Mouse (Mus musculus) forebrain, postnatal 0 days (tissue): ENCODE measurements around the gene Slc4a2. TPM values are rescaled to one million over a fixed set of nuclear protein-coding genes. Genes with fewer than 3 reads are reported as not detected.

Experiments
- ATAC-seq: fragments of 200-750 bp; cut with Nextera tagmentation; 2 replicates; pipeline ENCODE4 v1.8.0; 2017; ENCODE audit warnings: mild to moderate bottlenecking, moderate library complexity
- DNase-seq: peaks from one replicate; pipeline ENCODE4 v3.0.0-alpha.2; 2015
- H3K27ac ChIP-seq: fragments of 300-500 bp; sonication (generic); 2 replicates; pipeline ENCODE4 v1.5.1; 2014; ENCODE audit warnings: low read depth, mild to moderate bottlenecking, antibody characterized with exemption, low read length, moderate library complexity, mixed read lengths
- H3K27me3 ChIP-seq: fragments of 300-500 bp; sonication (generic); 2 replicates; pipeline ENCODE4 v1.6.1; 2014; ENCODE audit warnings: mild to moderate bottlenecking, low read length, mixed read lengths; ENCODE audit not compliant: insufficient read depth
- H3K36me3 ChIP-seq: fragments of 300-500 bp; sonication (generic); 2 replicates; pipeline ENCODE4 v1.6.1; 2014; ENCODE audit warnings: mild to moderate bottlenecking, moderate library complexity; ENCODE audit not compliant: insufficient read depth
- H3K4me1 ChIP-seq: fragments of 300-500 bp; sonication (generic); 2 replicates; pipeline ENCODE4 v1.6.1; 2014; ENCODE audit warnings: antibody characterized with exemption; ENCODE audit not compliant: insufficient read depth
- H3K4me2 ChIP-seq: fragments of 300-500 bp; sonication (generic); 2 replicates; pipeline ENCODE4 v1.6.1; 2014; ENCODE audit warnings: low read depth, mild to moderate bottlenecking, moderate library complexity
- H3K4me3 ChIP-seq: fragments of 300-500 bp; sonication (generic); 2 replicates; pipeline ENCODE4 v1.5.1; 2014; ENCODE audit warnings: low read depth, low read length, mixed read lengths
- H3K9ac ChIP-seq: fragments of 300-500 bp; sonication (generic); 2 replicates; pipeline ENCODE4 v1.6.1; 2014; ENCODE audit warnings: mild to moderate bottlenecking
- H3K9me3 ChIP-seq: fragments of 300-500 bp; sonication (generic); 2 replicates; pipeline ENCODE4 v1.6.1; 2016; ENCODE audit warnings: low read length
- CTCF ChIP-seq: sonication (generic); IDR thresholded peaks from 2 replicates; pipeline ENCODE4 v1.5.1; 2016; ENCODE audit warnings: antibody characterized with exemption, control low read depth, low read depth
- WGBS: fragments of 180-500 bp; shearing (Covaris S2); extraction: QIAGEN DNeasy Blood & Tissue Kit; methylation state at CpG from one replicate; pipeline ENCODE4 v1.1.7; 2014; 5-methylcytosine and 5-hydroxymethylcytosine counted together
- polyA plus RNA-seq: library from polyadenylated mRNA; unstranded; fragments of >200 nt; fragmentation: Nextera tagmentation; extraction: Ambion mirVana; gene quantifications from 2 replicates; pipeline ENCODE4 v1.2.1, GENCODE M21; 2015
- total RNA-seq: library from RNA; depleted of rRNA; stranded (reverse); fragments of >200 nt; gene quantifications from 2 replicates; pipeline ENCODE4 v1.2.3, GENCODE M21; 2014

The Slc4a2 gene
- total and polyA plus RNA-seq, 2 experiments from 2014 or later, result 13.9 to 21.4 TPM

DNA sequence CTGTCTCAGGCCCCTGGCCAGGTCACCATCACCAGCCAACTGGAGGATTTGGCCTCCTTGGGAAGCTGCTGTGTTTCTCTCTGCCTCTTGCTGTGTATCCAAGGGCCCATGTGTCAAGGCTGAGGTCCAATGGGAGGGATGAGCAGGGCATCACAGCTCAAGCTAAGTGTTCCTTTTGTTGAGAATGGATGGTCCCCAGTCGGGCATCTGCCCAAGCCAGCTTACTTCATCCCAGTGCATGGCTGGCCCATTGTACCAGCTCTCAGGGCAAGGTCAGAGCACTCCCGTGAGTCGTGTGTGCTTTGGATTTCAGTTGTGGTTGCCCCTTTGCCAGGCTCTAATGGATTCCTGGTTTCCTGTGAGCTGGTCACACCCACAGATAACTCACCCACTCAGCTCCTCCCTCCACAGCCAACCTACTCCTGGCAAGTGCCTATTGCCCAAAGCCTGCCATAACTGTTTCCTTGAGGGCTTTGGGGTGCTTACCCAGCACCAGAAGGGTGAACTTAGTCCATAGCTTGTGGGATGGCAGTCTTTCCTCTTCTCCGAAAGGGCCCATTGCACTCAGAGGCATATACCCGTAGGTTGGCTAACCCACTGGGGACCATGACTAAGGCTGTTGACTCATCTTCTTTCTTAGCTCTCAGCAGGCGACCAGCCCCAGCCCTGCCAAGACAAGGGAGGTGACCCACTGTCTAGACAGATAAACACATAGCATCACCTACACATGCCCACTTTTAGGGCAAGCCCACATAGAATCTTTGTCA lies 18.9 kb upstream of the Slc4a2 start:
- TF ChIP-seq CTCF, result no peak
- H3K9ac ChIP-seq, result no peak overlapping the region
- ATAC-seq (no peak), DNase-seq (no peak)
- no peaks in the 10 kb centered on the region for H3K9me3 ChIP-seq
- no peaks in the 10 kb centered on the region for H3K4me1 ChIP-seq
- no peak overlapping the region for H3K27ac ChIP-seq
- no peaks in the 10 kb centered on the region for H3K27me3 ChIP-seq
- WGBS, result 84% methylated on average over 6 of the region's 6 CpGs
- no peak overlapping the region for H3K4me2 ChIP-seq
- H3K36me3 ChIP-seq, result peaks cover 60% of the 10 kb centered on the region
- H3K4me3 ChIP-seq, result no peak overlapping the region

DNA sequence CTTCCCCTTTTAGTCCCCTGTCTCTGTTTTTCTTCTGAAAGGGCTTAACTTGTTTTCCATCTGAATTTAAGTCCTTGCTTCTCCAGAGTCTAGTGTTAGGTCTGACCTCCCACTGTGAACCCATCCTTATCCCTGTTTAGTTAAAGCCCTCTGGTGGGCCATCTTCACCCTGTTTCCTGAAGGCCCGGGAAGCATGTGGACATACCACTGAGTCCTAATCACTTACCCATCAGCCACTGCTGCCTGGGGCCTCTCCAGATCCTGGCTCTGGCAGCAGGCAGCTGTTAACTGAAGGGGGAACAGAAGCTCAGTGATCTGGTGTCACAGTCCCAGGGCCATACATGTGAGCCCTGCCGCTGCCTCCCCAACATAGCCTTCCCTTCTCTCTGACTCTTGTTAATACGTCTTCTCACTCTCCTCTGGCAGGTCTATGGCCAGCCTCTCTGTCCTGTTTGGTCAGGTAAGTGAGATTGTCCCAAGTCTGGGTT lies 18.2 kb upstream of the Slc4a2 start:
- no peaks in the 10 kb centered on the region for H3K9me3 ChIP-seq
- no peak for DNase-seq
- no peak overlapping the region for H3K27ac ChIP-seq
- no peak overlapping the region for H3K4me2 ChIP-seq
- H3K36me3 ChIP-seq, result peaks cover 61% of the 10 kb centered on the region
- H3K9ac ChIP-seq, result no peak overlapping the region
- no peak for TF ChIP-seq CTCF
- ATAC-seq, result no peak
- WGBS, result 74% methylated on average over 3 of the region's 3 CpGs
- no peaks in the 10 kb centered on the region for H3K27me3 ChIP-seq
- H3K4me1 ChIP-seq, result no peaks in the 10 kb centered on the region
- H3K4me3 ChIP-seq, result no peak overlapping the region

DNA sequence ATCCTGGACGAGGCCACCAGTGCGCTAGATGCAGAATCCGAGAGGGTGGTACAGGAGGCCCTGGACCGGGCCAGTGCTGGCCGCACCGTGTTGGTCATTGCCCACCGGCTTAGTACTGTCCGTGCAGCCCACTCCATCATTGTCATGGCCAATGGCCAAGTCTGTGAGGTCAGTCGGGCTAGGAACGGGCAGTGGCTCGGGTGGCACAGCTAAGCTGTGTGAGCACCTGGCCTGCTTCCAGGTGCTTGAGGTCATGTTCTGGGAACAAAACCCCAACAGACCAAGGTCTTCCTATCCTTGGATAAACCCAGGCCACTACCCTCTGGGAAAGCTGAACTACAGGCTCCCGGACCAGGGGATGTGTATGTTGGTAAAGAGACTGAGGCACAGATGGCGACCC lies 15.0 kb upstream of the Slc4a2 start:
- TF ChIP-seq CTCF, result no peak

DNA sequence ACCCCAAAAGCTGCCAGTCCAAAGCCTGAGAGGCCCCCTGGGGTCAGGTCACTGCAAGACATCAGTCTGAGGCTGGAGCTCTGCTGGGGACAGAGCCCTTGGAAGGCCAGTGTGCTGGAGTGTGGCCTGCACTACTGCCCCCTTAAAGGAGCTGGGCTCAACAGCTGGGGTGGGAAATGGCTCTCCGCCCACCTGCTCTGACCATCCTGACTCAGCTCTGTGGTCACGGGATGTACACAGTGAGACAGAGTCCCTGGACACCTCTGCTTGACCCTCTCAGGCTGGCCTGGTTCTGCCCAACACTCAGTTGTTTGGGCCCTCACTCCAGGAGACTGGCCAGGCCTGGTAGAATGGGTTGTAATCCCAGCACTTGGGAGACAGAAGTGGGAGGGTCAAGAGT lies 14.2 kb upstream of the Slc4a2 start:
- Histone ChIP-seq H3K9ac (no peak overlapping the region), H3K9me3 (no peaks in the 10 kb centered on the region), H3K27me3 (no peaks in the 10 kb centered on the region), H3K4me2 (no peak overlapping the region), H3K4me3 (no peak overlapping the region), H3K27ac (no peak overlapping the region), H3K36me3 (peaks cover 33% of the 10 kb centered on the region), H3K4me1 (no peaks in the 10 kb centered on the region)
- DNase-seq (no peak), ATAC-seq (no peak)
- 68% methylated on average over 2 of the region's 2 CpGs for WGBS
- no peak for TF ChIP-seq CTCF

More for the DNA sequence above, 15.0 kb upstream of the Slc4a2 start:
- Histone ChIP-seq H3K4me2 (no peak overlapping the region), H3K4me1 (no peaks in the 10 kb centered on the region), H3K4me3 (no peak overlapping the region), H3K9ac (no peak overlapping the region), H3K27me3 (no peaks in the 10 kb centered on the region), H3K36me3 (peaks cover 41% of the 10 kb centered on the region), H3K9me3 (no peaks in the 10 kb centered on the region), H3K27ac (no peak overlapping the region)
- ATAC-seq, result no peak
- no peak for DNase-seq
- WGBS, result 77% methylated on average over 13 of the region's 13 CpGs

DNA sequence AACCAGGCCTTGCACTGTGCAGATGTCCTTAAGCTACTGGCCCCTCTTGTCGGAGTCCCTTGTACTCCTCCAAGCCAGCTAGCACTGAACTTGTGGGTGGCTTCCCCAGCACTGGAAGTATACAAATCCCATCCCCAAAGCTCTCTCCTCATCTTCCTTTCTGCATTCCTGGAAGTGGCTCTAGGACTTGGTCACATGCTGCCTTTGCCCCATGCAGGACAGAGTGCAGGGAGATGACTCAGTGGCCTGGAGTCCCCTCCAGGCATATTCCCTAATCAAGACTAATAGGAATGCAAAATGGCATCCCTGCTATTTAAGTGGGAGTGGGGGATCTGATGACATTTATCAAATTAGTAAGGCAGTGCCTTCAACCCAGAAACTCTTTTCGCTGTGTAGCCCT lies 11.6 kb upstream of the Slc4a2 start:
- Histone ChIP-seq H3K27me3 (no peaks in the 10 kb centered on the region), H3K4me2 (no peak overlapping the region), H3K27ac (no peak overlapping the region), H3K4me1 (no peaks in the 10 kb centered on the region; the same call in 1 of the 2 replicates), H3K9me3 (no peaks in the 10 kb centered on the region), H3K4me3 (no peak overlapping the region), H3K9ac (no peak overlapping the region), H3K36me3 (peaks cover 12% of the 10 kb centered on the region)
- 87% methylated on average over 2 of the region's 2 CpGs for WGBS
- TF ChIP-seq CTCF, result no peak
- ATAC-seq (no peak), DNase-seq (no peak)

DNA sequence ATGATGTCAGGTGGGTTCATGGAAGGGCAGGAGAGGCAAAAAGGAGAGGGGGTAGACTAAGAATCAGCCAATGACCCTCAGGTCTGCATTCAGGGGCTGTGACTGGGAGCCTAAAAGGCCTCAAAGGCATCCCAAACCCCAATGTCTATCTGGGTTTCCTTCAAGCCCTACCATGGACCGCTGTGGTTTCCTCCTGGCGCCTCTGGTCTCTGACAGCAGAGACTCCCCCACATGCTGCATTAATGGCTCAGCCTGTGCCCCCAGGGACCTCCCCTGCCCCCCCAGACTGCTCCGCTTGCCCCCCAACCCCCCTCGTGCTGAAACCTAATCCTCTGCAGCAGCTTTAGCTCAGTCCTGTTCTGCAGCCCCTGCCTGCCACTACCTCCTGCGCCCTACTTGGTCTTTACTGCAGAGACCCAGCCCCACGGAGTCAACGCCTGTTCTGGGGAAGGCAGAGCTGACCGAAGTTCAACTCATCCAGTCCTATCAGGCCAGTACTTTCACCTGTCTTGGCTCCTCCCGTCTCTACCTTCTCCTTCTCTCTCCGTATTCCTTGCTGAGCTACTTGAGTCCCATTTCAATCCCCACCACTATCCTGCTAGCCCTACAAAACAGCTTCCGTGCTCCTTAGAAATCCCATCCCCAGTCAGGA lies 10.5 kb upstream of the Slc4a2 start, which contains the start of gene Asic3:
Gene Asic3 (plus strand): TSS at position 351 of the 652 bp plus-strand sequence.
- Histone ChIP-seq H3K4me2 (no peak within 1 kb of the TSS), H3K4me1 (no peaks in the 10 kb centered on the region; the same call in 1 of the 2 replicates), H3K27ac (no peak within 1 kb of the TSS), H3K27me3 (no peaks in the 10 kb centered on the region), H3K9me3 (no peaks in the 10 kb centered on the region), H3K9ac (no peak within 1 kb of the TSS), H3K4me3 (no peak within 1 kb of the TSS), H3K36me3 (peaks cover 8% of the 10 kb centered on the region; the same call in 1 of the 2 replicates)
- DNase-seq (no peak), ATAC-seq (no peak)
- WGBS, result 55% methylated on average over 11 of the region's 11 CpGs
- no peak for TF ChIP-seq CTCF

DNA sequence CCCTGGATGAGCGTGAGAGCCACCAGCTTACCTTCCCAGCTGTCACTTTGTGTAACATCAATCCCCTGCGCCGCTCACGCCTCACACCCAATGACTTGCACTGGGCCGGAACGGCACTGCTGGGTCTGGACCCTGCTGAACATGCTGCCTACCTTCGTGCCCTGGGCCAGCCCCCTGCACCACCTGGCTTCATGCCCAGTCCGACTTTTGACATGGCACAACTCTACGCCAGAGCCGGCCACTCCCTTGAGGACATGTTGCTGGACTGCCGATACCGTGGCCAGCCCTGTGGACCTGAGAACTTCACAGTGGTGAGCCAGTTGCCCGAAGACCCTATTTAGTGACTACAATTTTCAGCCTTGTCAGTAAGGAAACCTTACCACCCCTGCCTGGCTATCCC lies 9.7 kb upstream of the Slc4a2 start:
- no peak overlapping the region for H3K9ac ChIP-seq
- 86% methylated on average over 13 of the region's 13 CpGs for WGBS
- no peak for ATAC-seq

More for the DNA sequence above, 9.7 kb upstream of the Slc4a2 start:
- Histone ChIP-seq H3K4me3 (no peak overlapping the region), H3K4me2 (no peak overlapping the region), H3K9me3 (no peaks in the 10 kb centered on the region), H3K4me1 (no peaks in the 10 kb centered on the region; the same call in 1 of the 2 replicates), H3K27me3 (no peaks in the 10 kb centered on the region), H3K36me3 (peaks cover 16% of the 10 kb centered on the region), H3K27ac (no peak overlapping the region)
- no peak for DNase-seq
- no peak for TF ChIP-seq CTCF
